Mouse (Mus musculus): ENCODE data around the gene Rtel1. TPM values are rescaled to one million over a fixed set of nuclear protein-coding genes. Genes with fewer than 3 reads are reported as not detected.

Gene Rtel1
- total RNA-seq, 1 experiment from 2014 or later: 34.6 TPM

- ATAC-seq (replicated peaks; ENCODE audit: insufficient number of reproducible peaks, low FRiP score, low TSS enrichment, poor library complexity, severe bottlenecking): no peak
These were observed 62.2 kb downstream of the Rtel1 start for GRCm38 (mm10) chr2:181381631-181382306.

- no peak for ATAC-seq (replicated peaks; ENCODE audit: insufficient number of reproducible peaks, low FRiP score, low TSS enrichment, poor library complexity, severe bottlenecking)
These were observed 64.9 kb downstream of the Rtel1 start for GRCm38 (mm10) chr2:181384463-181384862.

GRCm38 (mm10) chr2:181384919-181385391, 65.4 kb downstream of the Rtel1 start:
- no peak for ATAC-seq (replicated peaks; ENCODE audit: insufficient number of reproducible peaks, low FRiP score, low TSS enrichment, poor library complexity, severe bottlenecking)

GRCm38 (mm10) chr2:181385885-181386284, 66.3 kb downstream of the Rtel1 start:
- no peak for ATAC-seq (replicated peaks; ENCODE audit: insufficient number of reproducible peaks, low FRiP score, low TSS enrichment, poor library complexity, severe bottlenecking)

- no peak for ATAC-seq (replicated peaks; ENCODE audit: insufficient number of reproducible peaks, low FRiP score, low TSS enrichment, poor library complexity, severe bottlenecking)
These were observed 67.2 kb downstream of the Rtel1 start for GRCm38 (mm10) chr2:181386663-181387210.

- ATAC-seq (replicated peaks; ENCODE audit: insufficient number of reproducible peaks, low FRiP score, low TSS enrichment, poor library complexity, severe bottlenecking): no peak
These were observed 70.8 kb downstream of the Rtel1 start for GRCm38 (mm10) chr2:181390136-181390870.

GRCm38 (mm10) chr2:181391022-181391421, 71.5 kb downstream of the Rtel1 start:
- 0 out of 2 replicates have a peak, but pooled peaks have one; percentile 10 for ATAC-seq (replicated peaks; ENCODE audit: insufficient number of reproducible peaks, low FRiP score, low TSS enrichment, poor library complexity, severe bottlenecking)

- no peak for ATAC-seq (replicated peaks; ENCODE audit: insufficient number of reproducible peaks, low FRiP score, low TSS enrichment, poor library complexity, severe bottlenecking)
These were observed 72.0 kb downstream of the Rtel1 start for GRCm38 (mm10) chr2:181391541-181391940.

- peak; percentile 70 for ATAC-seq (replicated peaks; ENCODE audit: insufficient number of reproducible peaks, low FRiP score, low TSS enrichment, poor library complexity, severe bottlenecking)
These were observed 73.2 kb downstream of the Rtel1 start for GRCm38 (mm10) chr2:181392600-181393213.

- ATAC-seq (replicated peaks; ENCODE audit: insufficient number of reproducible peaks, low FRiP score, low TSS enrichment, poor library complexity, severe bottlenecking): no peak
These were observed 74.5 kb downstream of the Rtel1 start for GRCm38 (mm10) chr2:181394086-181394485.

- ATAC-seq (replicated peaks; ENCODE audit: insufficient number of reproducible peaks, low FRiP score, low TSS enrichment, poor library complexity, severe bottlenecking): no peak
These were observed 77.7 kb downstream of the Rtel1 start for GRCm38 (mm10) chr2:181397207-181397761.

- ATAC-seq (replicated peaks; ENCODE audit: insufficient number of reproducible peaks, low FRiP score, low TSS enrichment, poor library complexity, severe bottlenecking): no peak
These were observed 82.0 kb downstream of the Rtel1 start for GRCm38 (mm10) chr2:181401497-181401896.

GRCm38 (mm10) chr2:181403722-181404121, 84.2 kb downstream of the Rtel1 start:
- no peak for ATAC-seq (replicated peaks; ENCODE audit: insufficient number of reproducible peaks, low FRiP score, low TSS enrichment, poor library complexity, severe bottlenecking)

Other genes starting within 250 kb of the Rtel1 start
- not detected in 3 replicates for gene Kcnq2, start 184.4 kb upstream of the Rtel1 start, total RNA-seq (2017)
- not detected in 3 replicates for gene Eef1a2, start 162.7 kb upstream of the Rtel1 start, total RNA-seq (2017)
- 68.9 to 87.3 TPM (median 84.2 TPM) in 3 replicates for gene Ppdpf, start 132.5 kb upstream of the Rtel1 start, total RNA-seq (2017)
- gene Ptk6, start 117.0 kb upstream of the Rtel1 start, total RNA-seq (2017): 0.53 to 3.0 TPM (median 1.8 TPM) in 3 replicates
- gene Srms, start 106.6 kb upstream of the Rtel1 start, total RNA-seq (2017): 0.95 to 1.3 TPM in 2 of 3 replicates, not detected in the other
- gene Fndc11, start 99.7 kb upstream of the Rtel1 start, total RNA-seq (2017): 0.39 TPM in 1 of 3 replicates, not detected in the others
- gene Helz2, start 77.7 kb upstream of the Rtel1 start, total RNA-seq (2017): 29.5 to 66.9 TPM (median 36.7 TPM) in 3 replicates
- gene Gmeb2, start 31.7 kb upstream of the Rtel1 start, total RNA-seq (2017): 25.1 to 36.4 TPM (median 35.7 TPM) in 3 replicates
- gene Stmn3, start 5.2 kb upstream of the Rtel1 start, total RNA-seq (2017): not detected in 3 replicates
- gene Zgpat, start 45.2 kb downstream of the Rtel1 start, total RNA-seq (2017): 65.6 to 98.9 TPM (median 66.9 TPM) in 3 replicates
- gene Arfrp1, start 45.7 kb downstream of the Rtel1 start, total RNA-seq (2017): 51.2 to 71.0 TPM (median 67.9 TPM) in 3 replicates
- 55.7 to 137 TPM (median 104 TPM) in 3 replicates for gene Lime1, start 60.3 kb downstream of the Rtel1 start, total RNA-seq (2017)
- 2.3 to 4.3 TPM (median 3.8 TPM) in 3 replicates for gene Zbtb46, start 139.7 kb downstream of the Rtel1 start, total RNA-seq (2017)
- not detected in 3 replicates for gene Abhd16b, start 173.5 kb downstream of the Rtel1 start, total RNA-seq (2017)
- gene Tpd52l2, start 177.4 kb downstream of the Rtel1 start, total RNA-seq (2017): 87.5 to 134 TPM (median 104 TPM) in 3 replicates
- 47.3 to 71.5 TPM (median 52.6 TPM) in 3 replicates for gene Dnajc5, start 200.7 kb downstream of the Rtel1 start, total RNA-seq (2017)

Measured in monocyte, adult 5-6 weeks (primary cell).